Mouse (Mus musculus): ENCODE measurements at regions not wholly inside any gene's neighbourhood (a gene's known extent, or its start where the extent isn't known, plus 50 kb on each side); places are given as distances from the start of the nearest gene placed in this dataset.

- H3K9ac ChIP-seq (replicated peaks; ENCODE audit: low read length) = no peak overlapping the region
- no peaks in the 10 kb centered on the region for H3K27me3 ChIP-seq (ENCODE audit: control insufficient read depth, insufficient read depth, low read length)
- H3K27ac ChIP-seq (replicated peaks; ENCODE audit: low read depth, low read length) = no peak overlapping the region
- ATAC-seq (ENCODE audit: low FRiP score, low TSS enrichment) (no peak), DNase-seq (no peak)
- no peak overlapping the region for H3K4me2 ChIP-seq (ENCODE audit: low read length)
- no peak overlapping the region for H3K4me3 ChIP-seq (replicated peaks; ENCODE audit: low read depth, low read length)
- 81% methylated on average over 2 of the region's 2 CpGs for WGBS
- no peaks in the 10 kb centered on the region for H3K4me1 ChIP-seq (ENCODE audit: control insufficient read depth, insufficient read depth, low read length)
- H3K36me3 ChIP-seq (ENCODE audit: control insufficient read depth, insufficient read depth, low read length) = no peaks in the 10 kb centered on the region
- H3K9me3 ChIP-seq (ENCODE audit: control insufficient read depth, low read length) = no peaks in the 10 kb centered on the region
Measured at GRCm38 (mm10) chr3:147835716-147836115, 983.5 kb downstream of the Ttll7 start.

- ATAC-seq (ENCODE audit: low FRiP score, low TSS enrichment) = no peak
- no peak overlapping the region for H3K27ac ChIP-seq (replicated peaks; ENCODE audit: low read depth, low read length)
- no peaks in the 10 kb centered on the region for H3K27me3 ChIP-seq (ENCODE audit: control insufficient read depth, insufficient read depth, low read length)
- no peak overlapping the region for H3K9ac ChIP-seq (replicated peaks; ENCODE audit: low read length)
- H3K36me3 ChIP-seq (ENCODE audit: control insufficient read depth, insufficient read depth, low read length) = no peaks in the 10 kb centered on the region
- DNase-seq = no peak
- H3K4me2 ChIP-seq (ENCODE audit: low read length) = no peak overlapping the region
- no peaks in the 10 kb centered on the region for H3K9me3 ChIP-seq (ENCODE audit: control insufficient read depth, low read length)
- H3K4me3 ChIP-seq (replicated peaks; ENCODE audit: low read depth, low read length) = no peak overlapping the region
- H3K4me1 ChIP-seq (ENCODE audit: control insufficient read depth, insufficient read depth, low read length) = no peaks in the 10 kb centered on the region
- WGBS = 87% methylated on average over 1 of the region's 1 CpGs
Measured at GRCm38 (mm10) chr3:147825337-147825736, 973.2 kb downstream of the Ttll7 start.

DNA sequence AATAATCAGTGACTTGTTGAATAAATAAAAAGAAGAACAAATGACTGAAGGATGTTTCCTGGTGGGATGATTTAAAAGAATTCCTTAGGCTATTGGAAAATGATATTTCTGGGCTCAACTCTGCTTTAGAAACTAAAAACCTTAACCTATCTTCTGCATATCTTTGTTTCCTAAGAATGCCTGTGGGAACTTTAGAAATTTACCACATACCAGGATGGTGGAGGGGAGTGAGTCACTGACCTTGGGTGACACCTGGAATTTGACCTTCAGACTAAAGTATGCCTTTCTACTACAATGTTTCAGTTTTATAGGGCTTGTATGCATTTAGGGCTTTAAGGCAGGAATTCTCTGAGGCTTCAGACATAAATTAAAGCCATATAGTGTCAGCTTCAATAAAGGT is 972.3 kb downstream of the Ttll7 start:
- Histone ChIP-seq H3K9ac (replicated peaks; ENCODE audit: low read length) (no peak overlapping the region), H3K27ac (replicated peaks; ENCODE audit: low read depth, low read length) (no peak overlapping the region), H3K36me3 (ENCODE audit: control insufficient read depth, insufficient read depth, low read length) (no peaks in the 10 kb centered on the region), H3K4me1 (ENCODE audit: control insufficient read depth, insufficient read depth, low read length) (no peaks in the 10 kb centered on the region), H3K27me3 (ENCODE audit: control insufficient read depth, insufficient read depth, low read length) (no peaks in the 10 kb centered on the region), H3K4me2 (ENCODE audit: low read length) (no peak overlapping the region), H3K4me3 (replicated peaks; ENCODE audit: low read depth, low read length) (no peak overlapping the region), H3K9me3 (ENCODE audit: control insufficient read depth, low read length) (no peaks in the 10 kb centered on the region)
- ATAC-seq (ENCODE audit: low FRiP score, low TSS enrichment) (no peak), DNase-seq (no peak)

DNA sequence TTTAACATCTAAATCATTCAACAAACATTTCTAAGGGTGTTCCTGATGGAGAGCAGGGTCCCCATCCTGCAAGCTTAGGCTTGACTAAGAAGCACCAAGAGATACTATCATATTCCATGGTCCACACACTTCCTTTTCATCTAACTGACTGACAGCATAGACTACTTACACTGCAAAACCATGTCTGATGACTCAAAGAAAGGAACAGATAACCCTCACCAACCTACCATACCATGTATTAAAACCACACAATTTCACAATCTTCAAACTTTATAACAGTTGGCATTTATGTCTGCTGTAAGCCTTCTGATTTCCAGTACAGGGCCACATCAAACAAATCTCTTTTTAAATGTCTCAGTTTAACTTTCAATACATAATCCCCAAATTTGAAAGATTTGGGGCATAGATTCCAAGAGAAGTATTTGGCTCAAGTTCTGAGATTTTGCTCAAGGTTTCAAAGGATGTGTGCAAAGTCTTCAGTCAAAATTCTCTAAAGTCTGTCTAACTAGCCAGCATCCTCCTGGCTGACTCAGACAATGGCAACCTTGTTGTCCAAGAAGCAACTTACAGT is 962.0 kb downstream of the Ttll7 start:
- H3K36me3 ChIP-seq (ENCODE audit: control insufficient read depth, insufficient read depth, low read length) = no peaks in the 10 kb centered on the region

GRCm38 (mm10) chr3:147802546-147802945 is 950.4 kb downstream of the Ttll7 start:
- WGBS = 71% methylated on average over 4 of the region's 4 CpGs
- no peak for ATAC-seq (ENCODE audit: low FRiP score, low TSS enrichment)
- H3K27ac ChIP-seq (replicated peaks; ENCODE audit: low read depth, low read length) = no peak overlapping the region

More for the DNA sequence above, 962.0 kb downstream of the Ttll7 start:
- no peaks in the 10 kb centered on the region for H3K27me3 ChIP-seq (ENCODE audit: control insufficient read depth, insufficient read depth, low read length)
- H3K4me1 ChIP-seq (ENCODE audit: control insufficient read depth, insufficient read depth, low read length) = no peaks in the 10 kb centered on the region
- no peak overlapping the region for H3K4me3 ChIP-seq (replicated peaks; ENCODE audit: low read depth, low read length)
- no peak for ATAC-seq (ENCODE audit: low FRiP score, low TSS enrichment)
- no peaks in the 10 kb centered on the region for H3K9me3 ChIP-seq (ENCODE audit: control insufficient read depth, low read length)
- no peak overlapping the region for H3K4me2 ChIP-seq (ENCODE audit: low read length)
- no peak overlapping the region for H3K27ac ChIP-seq (replicated peaks; ENCODE audit: low read depth, low read length)
- H3K9ac ChIP-seq (replicated peaks; ENCODE audit: low read length) = no peak overlapping the region
- no peak for DNase-seq

GRCm38 (mm10) chr3:147796524-147796923 is 944.4 kb downstream of the Ttll7 start:
- DNase-seq (no peak), ATAC-seq (ENCODE audit: low FRiP score, low TSS enrichment) (no peak)
- no peak overlapping the region for H3K27ac ChIP-seq (replicated peaks; ENCODE audit: low read depth, low read length)
- no peaks in the 10 kb centered on the region for H3K36me3 ChIP-seq (ENCODE audit: control insufficient read depth, insufficient read depth, low read length)
- H3K4me2 ChIP-seq (ENCODE audit: low read length) = no peak overlapping the region
- H3K27me3 ChIP-seq (ENCODE audit: control insufficient read depth, insufficient read depth, low read length) = no peaks in the 10 kb centered on the region
- H3K4me3 ChIP-seq (replicated peaks; ENCODE audit: low read depth, low read length) = no peak overlapping the region
- 89% methylated on average over 8 of the region's 8 CpGs for WGBS
- no peaks in the 10 kb centered on the region for H3K4me1 ChIP-seq (ENCODE audit: control insufficient read depth, insufficient read depth, low read length)
- no peaks in the 10 kb centered on the region for H3K9me3 ChIP-seq (ENCODE audit: control insufficient read depth, low read length)
- no peak overlapping the region for H3K9ac ChIP-seq (replicated peaks; ENCODE audit: low read length)

More at GRCm38 (mm10) chr3:147802546-147802945, 950.4 kb downstream of the Ttll7 start:
- Histone ChIP-seq H3K4me2 (ENCODE audit: low read length) (no peak overlapping the region), H3K27me3 (ENCODE audit: control insufficient read depth, insufficient read depth, low read length) (no peaks in the 10 kb centered on the region), H3K4me1 (ENCODE audit: control insufficient read depth, insufficient read depth, low read length) (no peaks in the 10 kb centered on the region), H3K4me3 (replicated peaks; ENCODE audit: low read depth, low read length) (no peak overlapping the region), H3K36me3 (ENCODE audit: control insufficient read depth, insufficient read depth, low read length) (no peaks in the 10 kb centered on the region), H3K9me3 (ENCODE audit: control insufficient read depth, low read length) (no peaks in the 10 kb centered on the region), H3K9ac (replicated peaks; ENCODE audit: low read length) (no peak overlapping the region)
- DNase-seq = no peak

- Histone ChIP-seq H3K4me1 (ENCODE audit: control insufficient read depth, insufficient read depth, low read length) (no peaks in the 10 kb centered on the region), H3K36me3 (ENCODE audit: control insufficient read depth, insufficient read depth, low read length) (no peaks in the 10 kb centered on the region), H3K27ac (replicated peaks; ENCODE audit: low read depth, low read length) (no peak overlapping the region), H3K4me3 (replicated peaks; ENCODE audit: low read depth, low read length) (no peak overlapping the region), H3K27me3 (ENCODE audit: control insufficient read depth, insufficient read depth, low read length) (no peaks in the 10 kb centered on the region), H3K9me3 (ENCODE audit: control insufficient read depth, low read length) (no peaks in the 10 kb centered on the region), H3K9ac (replicated peaks; ENCODE audit: low read length) (no peak overlapping the region), H3K4me2 (ENCODE audit: low read length) (no peak overlapping the region)
- no peak for ATAC-seq (ENCODE audit: low FRiP score, low TSS enrichment)
- DNase-seq = no peak
Measured at GRCm38 (mm10) chr3:147795116-147795515, 942.9 kb downstream of the Ttll7 start.

DNA sequence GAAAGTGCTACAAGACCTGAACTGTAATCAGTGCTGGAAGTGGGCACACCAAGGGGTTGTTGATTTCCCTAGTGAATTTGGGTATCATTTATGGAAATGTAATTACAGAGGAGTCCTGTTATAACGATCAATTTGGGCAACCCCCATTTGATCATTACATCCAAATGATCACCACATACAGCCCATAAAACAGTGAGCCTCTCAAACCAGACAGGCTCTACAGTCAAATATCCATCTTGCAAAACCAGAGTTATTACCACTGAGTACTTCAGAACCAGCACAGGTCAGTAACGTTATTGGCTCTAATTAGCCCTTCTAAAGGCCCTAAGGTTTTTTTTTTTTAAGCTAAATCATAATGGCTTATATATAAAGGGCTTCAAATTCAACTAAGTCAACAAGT is 934.4 kb downstream of the Ttll7 start:
- H3K27me3 ChIP-seq (ENCODE audit: control insufficient read depth, insufficient read depth, low read length) = no peaks in the 10 kb centered on the region
- no peaks in the 10 kb centered on the region for H3K9me3 ChIP-seq (ENCODE audit: control insufficient read depth, low read length)
- DNase-seq (no peak), ATAC-seq (ENCODE audit: low FRiP score, low TSS enrichment) (no peak)
- H3K4me1 ChIP-seq (ENCODE audit: control insufficient read depth, insufficient read depth, low read length) = no peaks in the 10 kb centered on the region
- 82% methylated on average over 2 of the region's 2 CpGs for WGBS
- no peaks in the 10 kb centered on the region for H3K36me3 ChIP-seq (ENCODE audit: control insufficient read depth, insufficient read depth, low read length)
- no peak overlapping the region for H3K27ac ChIP-seq (replicated peaks; ENCODE audit: low read depth, low read length)
- H3K4me3 ChIP-seq (replicated peaks; ENCODE audit: low read depth, low read length) = no peak overlapping the region
- H3K4me2 ChIP-seq (ENCODE audit: low read length) = no peak overlapping the region
- H3K9ac ChIP-seq (replicated peaks; ENCODE audit: low read length) = no peak overlapping the region

DNA sequence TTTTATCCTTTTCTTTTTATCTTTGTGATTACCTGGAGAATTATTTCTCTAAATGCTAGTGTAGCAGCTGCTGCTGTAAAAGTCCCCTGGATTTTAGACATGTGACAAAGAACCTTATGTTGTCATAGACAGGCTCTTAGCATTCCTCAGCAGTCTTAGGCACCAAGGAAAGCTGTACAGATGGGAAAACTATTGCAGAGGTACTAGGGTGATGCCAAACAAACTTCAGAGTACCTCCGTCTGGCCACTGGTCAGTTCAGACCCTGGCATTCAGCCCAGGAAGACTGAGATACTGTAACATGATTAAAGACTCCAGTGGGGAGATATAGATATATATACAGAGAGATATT is 898.6 kb downstream of the Ttll7 start:
- no peaks in the 10 kb centered on the region for H3K4me1 ChIP-seq (ENCODE audit: control insufficient read depth, insufficient read depth, low read length)
- no peak for ATAC-seq (ENCODE audit: low FRiP score, low TSS enrichment)
- no peak overlapping the region for H3K27ac ChIP-seq (replicated peaks; ENCODE audit: low read depth, low read length)

More for the DNA sequence above, 898.6 kb downstream of the Ttll7 start:
- no peak overlapping the region for H3K4me3 ChIP-seq (replicated peaks; ENCODE audit: low read depth, low read length)
- H3K9ac ChIP-seq (replicated peaks; ENCODE audit: low read length) = no peak overlapping the region
- no peak for DNase-seq
- 65% methylated on average over 1 of the region's 1 CpGs for WGBS
- H3K4me2 ChIP-seq (ENCODE audit: low read length) = no peak overlapping the region
- no peaks in the 10 kb centered on the region for H3K9me3 ChIP-seq (ENCODE audit: control insufficient read depth, low read length)
- H3K36me3 ChIP-seq (ENCODE audit: control insufficient read depth, insufficient read depth, low read length) = no peaks in the 10 kb centered on the region
- no peaks in the 10 kb centered on the region for H3K27me3 ChIP-seq (ENCODE audit: control insufficient read depth, insufficient read depth, low read length)
